Mouse (Mus musculus) cerebellum, adult 9-11 months (tissue): ENCODE measurements at regions not wholly inside any gene's neighbourhood (a gene's known extent, or its start where the extent isn't known, plus 50 kb on each side); places are given as distances from the start of the nearest gene placed in this dataset.

Source experiments
- DNase-seq: peaks from one replicate; pipeline ENCODE4 v3.0.0; 2022

GRCm38 (mm10) chr1:18668901-18669300, 404.0 kb upstream of the Defb41 start:
- peak; percentile 12 for DNase-seq

GRCm38 (mm10) chr1:18668265-18668664, 403.3 kb upstream of the Defb41 start:
- DNase-seq = no peak

- no peak for DNase-seq
Observed at GRCm38 (mm10) chr1:18640858-18641257, 375.9 kb upstream of the Defb41 start.

- DNase-seq = no peak
Observed at GRCm38 (mm10) chr1:18639460-18640300, 374.7 kb upstream of the Defb41 start.

GRCm38 (mm10) chr1:18637334-18637733, 372.4 kb upstream of the Defb41 start:
- no peak for DNase-seq

- no peak for DNase-seq
Observed at GRCm38 (mm10) chr1:18610231-18610630, 345.3 kb upstream of the Defb41 start.

GRCm38 (mm10) chr1:18599864-18600263, 334.9 kb upstream of the Defb41 start:
- DNase-seq = no peak

GRCm38 (mm10) chr1:18598908-18599307, 334.0 kb upstream of the Defb41 start:
- DNase-seq = no peak

GRCm38 (mm10) chr1:18583358-18584128, 318.6 kb upstream of the Defb41 start:
- no peak for DNase-seq

GRCm38 (mm10) chr1:18578625-18579024, 313.7 kb upstream of the Defb41 start:
- no peak for DNase-seq

GRCm38 (mm10) chr1:18567086-18567485, 302.1 kb upstream of the Defb41 start:
- DNase-seq = no peak

GRCm38 (mm10) chr1:18551211-18551610, 286.3 kb upstream of the Defb41 start:
- no peak for DNase-seq

- DNase-seq = no peak
Observed at GRCm38 (mm10) chr1:18531702-18532101, 266.8 kb upstream of the Defb41 start.

- DNase-seq = no peak
Observed at GRCm38 (mm10) chr1:18524485-18524884, 259.5 kb upstream of the Defb41 start.

GRCm38 (mm10) chr1:18522902-18523301, 258.0 kb upstream of the Defb41 start:
- no peak for DNase-seq

- no peak for DNase-seq
Observed at GRCm38 (mm10) chr1:18512764-18513163, 247.8 kb upstream of the Defb41 start.

GRCm38 (mm10) chr1:18498556-18498955, 233.6 kb upstream of the Defb41 start:
- no peak for DNase-seq

GRCm38 (mm10) chr1:18468496-18468895, 203.6 kb upstream of the Defb41 start:
- peak; percentile 64 for DNase-seq

- no peak for DNase-seq
Observed at GRCm38 (mm10) chr1:18465303-18465829, 200.4 kb upstream of the Defb41 start.

GRCm38 (mm10) chr1:18463218-18463617, 198.3 kb upstream of the Defb41 start:
- DNase-seq = no peak

- DNase-seq = no peak
Observed at GRCm38 (mm10) chr1:18416297-18416732, 151.4 kb upstream of the Defb41 start.

GRCm38 (mm10) chr1:18415879-18416278, 150.9 kb upstream of the Defb41 start:
- DNase-seq = no peak

GRCm38 (mm10) chr1:18412746-18413145, 147.8 kb upstream of the Defb41 start:
- DNase-seq = no peak

GRCm38 (mm10) chr1:18389591-18389990, 124.7 kb upstream of the Defb41 start:
- DNase-seq = no peak
